Mouse (Mus musculus) G1E-ER4 (cell line): ENCODE data around the gene Ywhae. TPM values are rescaled to one million over a fixed set of nuclear protein-coding genes. Genes with fewer than 3 reads are reported as not detected.

Experiments
- GATA1 ChIP-seq: IDR thresholded peaks from one replicate; pipeline ENCODE4 v1.8.0; 2012; ENCODE audit warnings: low read length, inconsistent platforms
- polyA plus RNA-seq: library from polyadenylated mRNA; stranded (reverse); fragments of >175 nt; gene quantifications from 2 replicates; pipeline ENCODE4 v1.2.3, GENCODE M21; 2012

Ywhae gene
- polyA plus RNA-seq, 1 experiment: 613 TPM

DNA sequence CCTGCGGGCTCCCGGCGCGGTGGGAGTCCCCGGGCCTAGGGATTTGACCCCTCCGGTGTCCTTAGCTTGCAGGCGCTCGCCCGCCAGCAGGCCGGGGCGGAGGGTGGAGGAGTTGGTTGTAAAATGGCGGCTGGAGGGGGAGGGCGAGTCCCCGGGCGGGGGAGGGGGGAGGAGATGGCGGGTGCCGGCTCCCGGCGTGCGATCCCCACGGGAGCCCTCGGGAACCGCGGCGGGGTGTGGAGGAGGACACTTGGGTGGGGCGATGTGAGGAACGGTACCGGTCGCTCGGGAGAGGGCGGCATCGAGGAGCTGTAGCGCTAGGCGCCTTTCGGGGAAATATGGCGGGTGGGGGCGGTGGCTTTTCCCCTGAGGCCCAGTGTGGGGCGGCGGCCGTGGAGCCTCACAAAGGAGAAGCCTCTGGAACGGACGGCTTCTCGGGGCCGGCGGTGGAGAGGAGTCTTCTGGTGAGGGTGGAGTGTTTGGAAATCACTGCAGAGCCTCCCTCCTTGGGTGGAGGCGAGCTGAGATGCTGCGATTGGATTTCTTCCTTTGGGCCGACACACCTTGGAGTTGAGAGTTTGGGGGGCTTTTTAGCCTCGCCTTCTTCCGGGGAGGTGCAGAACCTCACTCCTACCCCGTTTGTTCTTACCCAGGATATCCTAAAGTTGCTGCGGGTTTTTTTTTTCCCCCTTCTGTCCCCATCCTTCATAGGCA is 715 bp downstream of the Ywhae start:
- no peak for TF ChIP-seq GATA1

DNA sequence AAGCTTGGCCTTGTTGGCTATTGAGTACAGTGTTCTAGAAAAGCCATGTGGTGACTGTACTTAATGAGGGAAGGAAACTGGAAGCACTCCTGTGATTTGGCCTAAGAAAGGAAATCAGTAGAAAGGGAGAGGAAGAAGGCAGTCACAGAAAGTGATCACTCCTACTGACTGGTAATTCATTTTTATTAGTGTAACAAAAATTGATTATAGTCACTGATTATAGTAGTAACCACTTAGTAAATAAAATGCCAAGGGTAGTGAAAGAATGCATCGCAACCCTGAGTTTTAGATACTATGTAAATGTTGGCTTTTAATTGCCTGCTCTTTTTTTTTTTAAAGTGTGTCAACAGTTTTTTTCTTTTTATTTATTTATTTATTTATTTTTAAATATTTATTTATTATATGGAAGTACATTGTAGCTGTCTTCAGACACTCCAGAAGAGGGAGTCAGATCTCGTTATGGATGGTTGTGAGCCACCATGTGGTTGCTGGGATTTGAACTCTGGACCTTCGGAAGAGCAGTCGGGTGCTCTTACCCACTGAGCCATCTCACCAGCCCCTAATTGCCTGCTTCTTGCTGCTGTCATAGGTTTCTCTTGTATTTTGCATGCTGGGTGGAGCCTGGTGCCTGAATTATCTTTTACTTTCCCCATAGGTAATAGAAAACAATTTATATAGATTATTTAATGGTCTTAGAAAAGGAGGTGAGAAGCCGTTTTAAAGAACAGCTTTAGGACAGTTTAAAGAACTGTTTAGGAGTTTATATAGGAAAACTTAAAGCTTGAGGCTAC is 3.0 kb downstream of the Ywhae start:
- TF ChIP-seq GATA1: no peak

GRCm38 (mm10) chr11:75736978-75737377 is 4.3 kb downstream of the Ywhae start:
- TF ChIP-seq GATA1: no peak

- no peak for TF ChIP-seq GATA1
Observed at GRCm38 (mm10) chr11:75737806-75738476, 5.3 kb downstream of the Ywhae start.

DNA sequence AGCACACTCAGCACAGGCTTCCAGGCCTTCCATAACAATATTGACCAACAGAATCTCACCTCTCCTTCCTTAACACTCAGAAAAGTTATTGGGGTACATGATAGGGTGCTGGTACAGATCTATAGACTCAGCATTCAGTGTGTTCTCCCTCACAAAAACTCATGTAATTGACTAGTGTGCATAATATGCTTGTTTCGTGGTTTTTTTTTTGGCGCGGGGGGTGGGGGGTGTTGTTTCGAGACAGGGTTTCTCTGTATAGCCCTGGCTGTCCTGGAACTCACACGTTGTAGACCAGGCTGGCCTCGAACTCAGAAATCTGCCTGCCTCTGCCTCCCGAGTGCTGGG is 5.8 kb downstream of the Ywhae start:
- no peak for TF ChIP-seq GATA1

- TF ChIP-seq GATA1: no peak
Observed at GRCm38 (mm10) chr11:75740204-75740603, 7.5 kb downstream of the Ywhae start.

- peak; percentile 41 for TF ChIP-seq GATA1
Observed at GRCm38 (mm10) chr11:75741615-75742014, 8.9 kb downstream of the Ywhae start.

DNA sequence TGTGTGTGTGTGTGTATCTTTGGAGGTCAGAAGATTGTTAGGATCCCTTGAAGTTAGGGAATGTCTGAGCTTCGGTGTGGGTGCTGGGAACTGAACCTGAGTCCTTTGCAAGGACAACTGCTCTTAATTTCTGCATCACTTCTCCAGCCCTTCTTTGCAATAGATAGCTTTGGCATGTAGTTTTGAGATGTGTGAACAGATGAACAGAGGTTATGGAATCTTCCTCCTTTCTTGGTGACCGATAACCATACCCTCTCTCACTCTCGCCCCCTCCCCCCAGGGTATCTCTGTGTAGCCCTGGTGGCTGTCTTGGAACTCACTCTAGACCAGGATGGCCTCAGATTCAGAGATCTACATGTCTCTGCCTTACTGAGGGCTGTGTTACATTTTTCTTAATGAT is 12.1 kb downstream of the Ywhae start:
- no peak for TF ChIP-seq GATA1

GRCm38 (mm10) chr11:75750537-75750936 is 17.9 kb downstream of the Ywhae start:
- no peak for TF ChIP-seq GATA1

GRCm38 (mm10) chr11:75751082-75751481 is 18.4 kb downstream of the Ywhae start:
- no peak for TF ChIP-seq GATA1

- TF ChIP-seq GATA1: no peak
Observed at GRCm38 (mm10) chr11:75756687-75757086, 24.0 kb downstream of the Ywhae start.

DNA sequence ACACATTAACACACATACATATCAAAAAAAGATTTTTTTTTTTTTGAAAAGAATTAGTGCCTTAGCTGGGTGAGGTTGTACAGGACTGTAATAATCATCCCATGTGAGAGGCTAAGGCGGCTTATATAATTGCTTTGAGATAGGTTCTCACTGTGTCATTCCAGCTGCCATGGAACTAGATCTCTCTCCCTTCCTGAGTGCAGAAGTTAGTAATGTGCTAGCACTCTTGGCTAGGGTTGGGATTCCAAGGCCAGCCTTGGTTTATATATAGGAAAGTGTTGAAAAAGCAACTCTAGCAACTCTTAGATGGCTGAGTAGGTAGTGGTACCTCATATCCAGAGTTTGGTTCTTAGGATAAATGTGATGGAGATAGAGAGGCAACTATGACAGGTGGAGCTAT is 25.9 kb downstream of the Ywhae start:
- TF ChIP-seq GATA1: no peak

GRCm38 (mm10) chr11:75760785-75761184 is 28.1 kb downstream of the Ywhae start:
- no peak for TF ChIP-seq GATA1

DNA sequence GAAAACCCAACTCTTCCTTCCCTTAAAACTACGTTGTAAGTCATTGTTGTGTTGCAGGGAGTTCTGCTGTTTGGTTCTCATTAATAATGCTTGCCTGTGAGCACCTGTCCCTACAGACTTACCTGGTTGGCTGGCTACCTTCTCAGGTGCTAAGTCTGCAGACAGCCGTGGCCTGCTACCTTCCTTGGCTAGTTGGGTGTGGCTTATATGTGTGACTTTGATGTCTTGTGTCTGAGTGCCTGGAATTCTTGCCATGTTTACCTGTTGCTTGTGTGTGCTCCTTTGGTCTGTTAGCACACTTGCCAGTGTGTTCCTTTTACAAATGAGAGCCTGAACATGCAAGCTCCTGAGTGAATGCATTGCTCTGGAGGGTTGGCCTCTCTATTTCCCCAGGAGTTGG is 30.0 kb downstream of the Ywhae start:
- TF ChIP-seq GATA1: no peak

DNA sequence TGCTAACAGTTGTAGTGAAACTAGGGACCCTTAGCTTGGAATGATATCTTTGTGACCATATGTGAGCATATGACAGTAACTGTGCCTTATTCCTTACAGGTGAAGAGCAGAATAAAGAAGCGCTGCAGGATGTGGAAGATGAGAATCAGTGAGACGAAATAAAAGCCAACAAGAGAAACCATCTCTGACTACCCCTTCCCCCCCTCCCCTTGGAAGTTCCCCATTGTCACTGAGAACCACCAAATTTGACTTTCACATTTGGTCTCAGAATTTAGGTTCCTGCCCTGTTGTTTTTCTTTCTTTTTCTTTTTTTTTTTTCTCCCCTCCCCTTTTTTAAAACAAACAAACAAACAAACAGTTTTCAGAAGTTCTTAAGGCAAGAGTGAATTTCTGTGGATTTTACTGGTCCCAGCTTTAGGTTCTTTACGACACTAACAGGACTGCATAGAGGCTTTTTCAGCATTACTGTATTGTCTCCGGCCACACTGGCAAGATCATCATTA is 31.9 kb downstream of the Ywhae start:
- no peak for TF ChIP-seq GATA1

DNA sequence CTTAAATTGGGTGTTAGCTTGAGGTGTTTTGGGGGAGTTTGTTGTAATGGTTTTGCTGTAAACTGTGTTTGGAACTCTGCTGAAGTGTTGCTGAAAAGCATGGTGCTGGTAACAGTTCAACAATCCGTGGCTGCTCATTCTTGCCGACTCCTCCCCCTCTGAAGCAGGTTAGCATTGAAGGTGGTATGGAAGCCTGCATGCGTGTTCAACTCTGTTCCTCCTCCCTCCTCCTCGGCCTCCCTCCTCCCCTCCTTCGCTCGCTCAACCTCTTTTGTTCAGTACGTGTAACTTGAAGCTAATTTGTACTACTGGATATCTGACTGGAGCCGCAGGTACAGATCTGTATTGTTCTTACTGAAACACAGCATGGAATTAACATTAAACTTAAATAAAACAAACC is 32.5 kb downstream of the Ywhae start:
- TF ChIP-seq GATA1: no peak

- TF ChIP-seq GATA1: no peak
Observed at GRCm38 (mm10) chr11:75767014-75767413, 34.3 kb downstream of the Ywhae start.
